Mouse (Mus musculus) stomach, embryonic 16.5 days (tissue): Measurements from ENCODE around the gene Rrm2. TPM values are rescaled to one million over a fixed set of nuclear protein-coding genes. Genes with fewer than 3 reads are reported as not detected.
"Not testable (repeated sequence)": the region's sequence is repeated elsewhere in the genome, so short reads cannot be mapped to it uniquely, and the experiment has no call there.

Experiments
- ATAC-seq: fragments of 200-750 bp; cut with Nextera tagmentation; 2 replicates; pipeline ENCODE4 v1.8.0; 2017; ENCODE audit warnings: moderate number of reproducible peaks, moderate TSS enrichment; ENCODE audit not compliant: insufficient read depth, low FRiP score
- H3K27ac ChIP-seq: fragments of 300-500 bp; sonication (generic); 2 replicates; pipeline ENCODE4 v1.5.1; 2014; ENCODE audit warnings: low read length
- H3K27me3 ChIP-seq: fragments of 300-500 bp; sonication (generic); 2 replicates; pipeline ENCODE4 v1.6.1; 2014; ENCODE audit warnings: low read length, control low read depth, mixed read lengths; ENCODE audit not compliant: control insufficient read depth, insufficient read depth
- H3K36me3 ChIP-seq: fragments of 300-500 bp; sonication (generic); 2 replicates; pipeline ENCODE4 v1.6.1; 2014; ENCODE audit warnings: low read length; ENCODE audit not compliant: control insufficient read depth, insufficient read depth
- H3K4me1 ChIP-seq: fragments of 300-500 bp; sonication (generic); 2 replicates; pipeline ENCODE4 v1.6.1; 2014; ENCODE audit warnings: low read length, control low read depth, mixed read lengths; ENCODE audit not compliant: control insufficient read depth, insufficient read depth
- H3K4me2 ChIP-seq: fragments of 300-500 bp; sonication (generic); 2 replicates; pipeline ENCODE4 v1.6.1; 2014; ENCODE audit warnings: low read depth, low read length, mixed read lengths
- H3K4me3 ChIP-seq: fragments of 300-500 bp; sonication (generic); replicated peaks from 2 replicates; pipeline ENCODE4 v1.5.1; 2014; ENCODE audit warnings: mild to moderate bottlenecking, low read length
- H3K9ac ChIP-seq: fragments of 300-500 bp; sonication (generic); 2 replicates; pipeline ENCODE4 v1.6.1; 2014; ENCODE audit warnings: low read length
- H3K9me3 ChIP-seq: fragments of 300-500 bp; sonication (generic); replicated peaks from 2 replicates; pipeline ENCODE4 v1.6.1; 2016; ENCODE audit warnings: low read length, control low read depth; ENCODE audit not compliant: control insufficient read depth
- WGBS: fragments of 180-500 bp; shearing (Covaris S2); extraction: QIAGEN DNeasy Blood & Tissue Kit; methylation state at CpG from one replicate; pipeline ENCODE4 v1.1.7; 2014; 5-methylcytosine and 5-hydroxymethylcytosine counted together
- polyA plus RNA-seq: library from polyadenylated mRNA; unstranded; fragments of >200 nt; fragmentation: Nextera tagmentation; extraction: Ambion mirVana; gene quantifications from 2 replicates; pipeline ENCODE4 v1.2.1, GENCODE M21; 2015

Rrm2 gene
- polyA plus RNA-seq, 1 experiment from 2014 or later = 145 TPM

DNA sequence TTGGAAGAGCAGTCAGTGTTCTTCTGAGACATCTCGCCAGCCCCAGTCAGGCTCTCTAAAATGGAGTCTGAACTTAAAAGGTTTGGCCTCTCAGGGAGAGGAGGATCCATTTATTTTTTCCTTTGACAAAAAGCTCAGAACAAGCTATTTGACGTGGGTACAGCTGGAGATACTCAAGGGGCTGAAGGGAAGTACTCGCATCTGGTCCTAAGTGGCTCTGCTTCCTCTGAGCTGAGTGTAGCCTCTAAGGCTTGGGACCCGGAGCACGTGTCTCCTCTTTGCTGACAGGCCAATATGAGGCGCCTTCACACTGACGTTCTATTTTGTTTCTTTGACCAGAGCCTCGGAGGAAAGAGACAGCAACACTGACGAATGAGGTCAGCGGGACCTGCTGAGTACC lies 8.5 kb upstream of the Rrm2 start:
- Histone ChIP-seq H3K36me3 (no peaks in the 10 kb centered on the region), H3K4me3 (no peak overlapping the region), H3K4me2 (no peak overlapping the region), H3K4me1 (no peaks in the 10 kb centered on the region), H3K27me3 (no peaks in the 10 kb centered on the region), H3K9me3 (no peaks in the 10 kb centered on the region), H3K27ac (no peak overlapping the region), H3K9ac (no peak overlapping the region)
- peak; percentile 57; the same call in 1 of the 2 replicates for ATAC-seq
- WGBS = 36% methylated on average over 10 of the region's 10 CpGs

DNA sequence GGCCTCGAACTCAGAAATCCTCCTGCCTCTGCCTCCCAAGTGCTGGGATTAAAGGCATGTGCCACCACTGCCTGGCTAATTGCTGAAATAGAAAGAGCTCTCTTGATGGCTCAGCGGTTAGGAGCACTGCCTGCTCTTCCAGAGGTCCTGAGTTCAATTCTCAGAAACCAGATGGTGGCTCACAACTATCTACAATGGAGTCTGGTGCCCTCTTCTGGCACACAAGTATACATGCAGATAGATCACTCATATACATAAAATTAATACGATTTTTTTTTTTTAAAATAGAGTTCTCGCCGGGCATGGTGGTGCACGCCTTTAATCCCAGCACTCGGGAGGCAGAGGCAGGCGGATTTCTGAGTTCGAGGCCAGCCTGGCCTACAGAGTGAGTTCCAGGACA lies 6.4 kb upstream of the Rrm2 start:
- H3K4me2 ChIP-seq, H3K9ac ChIP-seq, H3K27me3 ChIP-seq, H3K27ac ChIP-seq, H3K4me1 ChIP-seq, ATAC-seq, H3K9me3 ChIP-seq, H3K4me3 ChIP-seq, H3K36me3 ChIP-seq: not testable (repeated sequence)
- 90% methylated on average over 9 of the region's 9 CpGs for WGBS

DNA sequence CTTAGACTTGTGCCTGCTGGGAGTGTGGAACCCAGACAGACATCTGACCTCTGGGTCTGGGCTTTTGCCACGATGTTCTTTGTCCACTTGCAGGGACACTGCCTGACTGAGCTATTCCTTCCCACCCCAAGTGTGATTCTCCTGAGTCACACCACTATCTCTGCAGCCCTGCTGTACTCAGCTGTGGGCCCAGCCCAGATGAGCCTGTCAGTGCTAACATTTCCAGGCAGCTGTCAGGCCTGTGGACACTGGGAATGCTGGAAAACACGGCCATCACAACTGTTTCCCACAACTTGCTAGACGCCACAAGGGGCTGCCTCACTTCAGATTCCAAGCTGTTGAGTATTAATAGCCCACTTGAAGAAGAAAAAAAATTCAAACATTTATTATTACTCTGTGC lies 5.0 kb upstream of the Rrm2 start:
- no peak for ATAC-seq
- no peaks in the 10 kb centered on the region for H3K9me3 ChIP-seq
- H3K27me3 ChIP-seq = no peaks in the 10 kb centered on the region
- no peak overlapping the region for H3K9ac ChIP-seq
- H3K4me3 ChIP-seq = no peak overlapping the region
- WGBS = 70% methylated on average over 3 of the region's 3 CpGs
- no peak overlapping the region for H3K4me2 ChIP-seq
- peaks cover 20% of the 10 kb centered on the region for H3K4me1 ChIP-seq
- H3K27ac ChIP-seq = no peak overlapping the region
- no peaks in the 10 kb centered on the region for H3K36me3 ChIP-seq

DNA sequence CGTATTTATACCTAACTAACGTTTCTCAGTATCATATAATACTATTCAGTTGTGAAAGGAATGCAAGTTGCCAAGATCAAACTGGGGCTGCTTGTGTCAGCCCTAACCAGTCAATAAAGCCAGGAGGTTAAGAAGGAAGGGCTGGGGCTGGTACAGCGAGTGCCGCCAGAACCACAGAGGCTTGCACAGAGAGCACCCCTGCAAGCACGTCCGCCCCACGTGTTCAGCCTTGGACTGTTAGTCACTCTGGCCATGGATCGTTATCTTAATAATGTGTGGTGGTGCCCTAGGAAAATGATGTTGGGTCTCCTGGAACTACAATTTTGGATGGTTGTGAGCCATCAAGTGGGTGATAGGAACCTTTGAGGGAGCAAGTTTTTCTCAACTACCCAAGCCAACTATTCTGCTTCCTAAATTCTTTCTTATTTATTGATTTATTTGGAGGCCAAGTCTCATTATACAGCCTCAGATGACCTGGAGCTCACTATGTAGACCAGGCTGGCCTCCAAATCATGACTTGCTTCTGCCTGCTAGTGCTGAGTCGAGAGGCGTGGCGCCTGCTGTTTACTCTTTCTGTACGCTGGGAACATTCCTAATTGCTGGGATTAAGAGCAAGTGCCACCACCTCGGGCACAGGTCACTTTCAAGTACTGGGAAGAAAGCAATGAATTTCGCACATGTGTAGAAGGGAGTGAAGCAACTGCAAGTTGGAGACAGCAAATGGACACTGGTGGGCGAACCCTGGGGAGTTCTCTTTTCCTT lies 2.4 kb upstream of the Rrm2 start:
- Histone ChIP-seq H3K4me1 (peaks cover 33% of the 10 kb centered on the region), H3K4me3 (no peak overlapping the region), H3K27me3 (no peaks in the 10 kb centered on the region), H3K9ac (no peak overlapping the region), H3K36me3 (no peaks in the 10 kb centered on the region), H3K4me2 (no peak overlapping the region), H3K9me3 (no peaks in the 10 kb centered on the region), H3K27ac (no peak overlapping the region)
- no peak for ATAC-seq
- 74% methylated on average over 15 of the region's 15 CpGs for WGBS

DNA sequence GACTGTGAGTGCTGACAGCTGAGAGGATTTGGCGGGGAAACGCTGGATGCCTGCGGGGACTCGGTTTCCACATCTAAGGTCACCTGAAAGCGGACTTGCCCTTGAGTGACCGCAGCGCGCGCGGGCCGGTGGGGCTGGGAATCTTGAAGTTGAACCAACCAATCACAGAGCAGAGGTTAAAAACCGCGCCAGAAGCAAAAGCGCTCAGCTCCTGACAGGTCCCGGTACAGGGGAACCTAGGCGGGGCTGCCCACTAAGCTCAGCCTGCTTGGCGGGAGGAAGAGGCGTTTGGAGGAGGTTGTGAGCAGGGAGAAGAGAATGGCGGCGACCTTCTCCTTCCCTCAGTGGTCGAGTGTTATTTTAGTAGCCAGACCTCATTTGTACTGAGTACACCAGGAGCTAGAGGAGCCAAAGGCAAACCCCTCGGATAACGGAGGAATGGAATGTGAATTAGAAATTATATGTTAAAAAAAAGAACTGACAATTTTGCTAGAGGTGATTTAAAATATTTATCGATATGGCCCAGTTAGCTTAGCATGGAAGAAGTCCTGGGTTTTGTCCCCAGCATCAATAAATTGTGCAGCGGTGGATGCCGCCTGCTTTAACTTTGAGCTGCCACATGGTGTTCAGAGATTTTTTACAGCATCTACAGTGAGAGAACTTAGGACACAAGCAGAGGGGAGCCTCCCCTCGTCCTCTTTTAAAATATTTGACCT lies 1.1 kb upstream of the Rrm2 start:
- ATAC-seq = peak; percentile 46; the same call in 1 of the 2 replicates
- WGBS = 1% methylated on average over 27 of the region's 27 CpGs
- Histone ChIP-seq H3K36me3 (0 out of 2 replicates have a peak, but pooled peaks cover 3% of the 10 kb centered on the region), H3K4me3 (peak overlapping the region; percentile 97), H3K4me2 (peak overlapping the region; percentile 64), H3K9ac (peak overlapping the region; percentile 70), H3K9me3 (no peaks in the 10 kb centered on the region), H3K27ac (peak overlapping the region; percentile 17), H3K27me3 (no peaks in the 10 kb centered on the region), H3K4me1 (peaks cover 36% of the 10 kb centered on the region)

DNA sequence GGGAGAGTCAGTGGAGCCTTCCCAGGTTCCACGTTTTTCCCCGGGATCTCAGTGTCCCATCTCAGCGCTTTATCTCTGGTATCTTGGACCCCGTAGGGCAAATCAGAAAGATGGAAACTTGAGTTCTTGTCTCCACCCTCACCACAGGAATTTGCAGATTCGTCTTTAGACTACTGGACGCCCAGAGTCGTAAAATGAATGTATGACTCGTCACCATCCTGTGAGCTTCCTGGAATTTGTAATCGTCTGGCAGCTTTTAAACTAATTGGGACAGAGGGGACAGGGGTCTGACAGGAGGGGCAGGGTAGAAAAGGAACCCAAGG lies 600 bp upstream of the Rrm2 start:
- WGBS = under 1% methylated on average over 9 of the region's 9 CpGs
- Histone ChIP-seq H3K9me3 (no peaks in the 10 kb centered on the region), H3K4me2 (peak overlapping the region; percentile 64), H3K4me3 (peak overlapping the region; percentile 97), H3K4me1 (peaks cover 38% of the 10 kb centered on the region), H3K27me3 (no peaks in the 10 kb centered on the region), H3K27ac (peak overlapping the region; percentile 17), H3K36me3 (0 out of 2 replicates have a peak, but pooled peaks cover 9% of the 10 kb centered on the region), H3K9ac (peak overlapping the region; percentile 70)
- no peak for ATAC-seq

DNA sequence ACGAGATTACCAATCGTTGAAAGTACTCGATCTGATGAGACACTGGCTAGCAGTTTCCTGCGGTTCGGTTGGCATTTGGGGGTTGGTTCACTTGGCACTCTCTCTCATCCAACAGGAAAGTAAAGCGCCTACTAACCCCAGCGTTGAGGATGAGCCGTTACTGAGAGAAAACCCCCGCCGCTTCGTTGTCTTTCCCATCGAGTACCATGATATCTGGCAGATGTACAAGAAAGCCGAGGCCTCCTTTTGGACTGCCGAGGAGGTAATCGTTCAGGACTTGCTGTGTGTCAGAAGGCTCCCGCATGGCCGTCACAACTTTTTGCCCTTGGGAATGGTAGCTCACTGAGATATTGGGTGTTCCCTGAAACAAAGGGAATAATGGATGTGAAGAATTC lies 780 bp downstream of the Rrm2 start:
- Histone ChIP-seq H3K9ac (peak overlapping the region; percentile 88), H3K4me2 (peak overlapping the region; percentile 64), H3K36me3 (0 out of 2 replicates have a peak, but pooled peaks cover 9% of the 10 kb centered on the region), H3K27me3 (no peaks in the 10 kb centered on the region), H3K9me3 (no peaks in the 10 kb centered on the region), H3K4me3 (peak overlapping the region; percentile 97), H3K4me1 (peaks cover 38% of the 10 kb centered on the region), H3K27ac (peak overlapping the region; percentile 68)
- 0% methylated on average over 17 of the region's 17 CpGs for WGBS
- ATAC-seq = no peak

DNA sequence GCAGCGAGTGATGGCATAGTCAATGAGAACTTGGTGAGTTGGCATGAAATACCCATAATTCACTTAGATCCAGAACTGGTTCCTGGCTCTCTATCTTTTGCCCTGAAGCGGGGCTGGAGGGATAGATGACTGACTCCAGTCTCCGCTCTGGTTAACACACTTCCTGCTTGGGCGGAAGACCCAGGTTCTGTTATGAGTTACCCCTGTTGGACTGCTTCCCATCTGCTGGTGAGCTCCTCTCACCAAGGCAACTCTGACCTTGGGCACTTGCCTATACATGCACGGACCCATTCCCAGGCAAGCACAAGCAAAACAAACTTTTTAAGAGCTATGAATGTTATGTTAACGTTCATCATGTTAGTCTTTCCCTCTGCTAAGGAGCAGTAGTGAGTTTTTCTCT lies 1.4 kb downstream of the Rrm2 start:
- Histone ChIP-seq H3K27ac (peak overlapping the region; percentile 68), H3K4me3 (peak overlapping the region; percentile 97), H3K4me1 (peaks cover 38% of the 10 kb centered on the region), H3K27me3 (no peaks in the 10 kb centered on the region), H3K9me3 (no peaks in the 10 kb centered on the region), H3K9ac (peak overlapping the region; percentile 88), H3K4me2 (peak overlapping the region; percentile 64), H3K36me3 (0 out of 2 replicates have a peak, but pooled peaks cover 9% of the 10 kb centered on the region)
- ATAC-seq = no peak
- WGBS = 15% methylated on average over 6 of the region's 6 CpGs

DNA sequence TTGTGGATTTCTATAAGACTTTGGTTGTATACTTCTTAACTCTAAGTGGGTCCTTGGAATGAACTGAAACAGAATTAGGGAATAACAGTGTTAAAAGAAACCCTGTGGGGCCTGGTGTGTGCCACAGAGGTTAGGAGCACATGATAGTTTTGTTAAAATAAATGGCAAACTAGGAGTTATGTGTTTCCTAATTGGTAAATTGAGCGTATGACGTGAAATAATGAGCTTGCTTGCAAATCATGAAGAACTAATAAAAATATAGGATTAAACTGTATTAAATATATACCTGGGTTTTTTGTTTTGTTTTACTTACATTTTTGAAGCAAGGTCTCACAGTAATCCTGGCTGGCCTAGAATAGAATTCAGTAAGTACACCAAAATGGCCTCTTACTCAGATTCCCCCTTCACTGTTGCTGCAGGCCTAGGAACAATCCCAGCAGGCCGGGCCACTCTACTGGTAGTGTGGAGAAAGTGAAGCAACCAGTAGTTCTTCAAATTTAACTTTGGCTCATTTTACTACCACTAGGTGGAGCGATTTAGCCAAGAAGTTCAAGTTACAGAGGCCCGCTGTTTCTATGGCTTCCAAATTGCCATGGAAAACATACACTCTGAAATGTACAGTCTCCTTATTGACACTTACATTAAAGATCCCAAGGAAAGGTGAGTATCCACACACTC lies 1.9 kb downstream of the Rrm2 start:
- peak overlapping the region; percentile 49; the same call in 1 of the 2 replicates for H3K9ac ChIP-seq
- no peaks in the 10 kb centered on the region for H3K27me3 ChIP-seq
- ATAC-seq = 0 out of 2 replicates have a peak, but pooled peaks have one; percentile 13
- H3K36me3 ChIP-seq = 0 out of 2 replicates have a peak, but pooled peaks cover 9% of the 10 kb centered on the region
- H3K9me3 ChIP-seq = no peaks in the 10 kb centered on the region
- peak overlapping the region; percentile 97 for H3K4me3 ChIP-seq
- 30% methylated on average over 5 of the region's 5 CpGs for WGBS
- H3K4me1 ChIP-seq = peaks cover 38% of the 10 kb centered on the region
- H3K27ac ChIP-seq = peak overlapping the region; percentile 16; the same call in 1 of the 2 replicates
- H3K4me2 ChIP-seq = peak overlapping the region; percentile 64
